Mouse (Mus musculus) cerebellum, adult 9-10 months (tissue): Measurements from ENCODE around the gene Cnot3.
"Not testable (repeated sequence)": the region's sequence is repeated elsewhere in the genome, so short reads cannot be mapped to it uniquely, and the experiment has no call there.

Experiments
- DNase-seq: peaks from one replicate; pipeline ENCODE4 v3.0.0; 2022

Cnot3 gene

DNA sequence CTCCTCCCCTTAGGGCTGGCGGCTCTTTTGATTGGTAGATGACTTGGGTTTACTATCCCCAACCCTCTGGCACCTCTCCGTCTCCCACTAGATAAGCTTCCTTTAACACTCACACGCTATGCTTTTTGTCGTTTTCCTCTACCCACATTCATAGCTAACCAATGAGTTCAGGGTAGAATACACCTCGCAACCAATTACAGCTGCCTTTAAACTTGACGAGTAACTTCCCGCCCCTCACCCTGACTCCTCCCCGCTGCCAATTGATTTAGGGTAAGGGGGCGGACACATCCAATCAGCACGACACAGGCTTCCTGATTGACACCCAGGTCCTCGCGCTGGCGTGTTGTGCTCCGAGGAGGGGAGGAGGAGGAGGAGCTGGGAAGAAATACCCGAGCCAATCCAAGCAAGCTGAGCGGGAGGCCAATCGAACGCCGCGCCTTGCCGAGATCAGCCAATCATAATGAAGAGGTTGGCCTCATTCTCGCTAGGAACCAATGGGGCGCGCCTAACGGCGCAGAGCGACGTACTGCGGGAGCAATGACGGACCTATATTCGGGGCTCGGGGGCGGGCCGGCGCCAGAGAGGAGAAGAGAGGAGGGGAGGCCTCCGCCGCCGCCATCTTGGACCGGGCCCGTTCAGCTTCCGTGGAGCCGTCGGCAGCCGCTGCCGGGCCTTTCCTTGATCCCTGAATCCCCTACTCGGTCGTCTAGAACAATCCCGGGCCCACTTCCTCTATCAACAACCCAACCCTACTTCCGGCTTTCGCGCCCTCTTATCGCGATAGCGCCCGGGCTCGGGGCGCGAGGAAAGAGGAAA, at the start of gene Cnot3:
Gene Cnot3, plus strand, starts transcription at position 597 of the 816 bp plus-strand sequence.
- peak; percentile 100 for DNase-seq

DNA sequence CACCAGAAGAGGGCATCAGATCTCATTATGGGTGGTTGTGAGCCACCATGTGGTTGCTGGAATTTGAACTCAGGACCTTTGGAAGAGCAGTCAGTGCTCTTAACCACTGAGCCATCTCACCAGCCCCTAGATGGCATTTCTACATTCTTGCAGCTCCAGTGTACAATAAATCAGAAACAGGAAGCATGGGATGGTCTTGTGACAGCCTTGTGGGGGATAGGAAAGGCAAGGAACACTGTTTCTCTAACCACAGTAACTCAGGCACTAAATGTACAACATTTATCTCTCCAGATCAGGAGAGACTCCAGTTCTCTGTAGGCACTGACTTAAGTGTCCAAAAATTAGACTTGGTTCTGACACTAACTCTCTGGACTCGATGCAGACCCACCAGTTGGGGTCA, 47.3 kb upstream of the Cnot3 start:
- DNase-seq: not testable (repeated sequence)

DNA sequence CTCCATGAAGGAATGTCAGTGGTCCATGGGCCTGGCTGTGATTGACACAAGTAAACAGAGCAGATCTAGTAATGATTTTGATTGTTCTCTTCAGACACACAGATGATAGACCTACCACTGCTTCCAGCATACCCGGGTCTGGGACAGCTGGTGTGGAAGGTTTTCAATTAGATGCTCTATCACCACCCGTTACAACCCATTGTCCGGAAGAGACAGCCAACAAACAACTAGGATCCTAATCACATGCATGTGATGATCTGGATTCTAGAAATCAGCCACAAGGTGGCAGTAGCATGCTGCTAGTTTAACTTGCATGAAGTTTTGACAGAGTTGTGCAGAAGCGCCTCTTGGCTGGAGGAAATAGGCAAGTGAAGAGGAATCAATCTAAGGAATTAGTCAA, 43.9 kb upstream of the Cnot3 start:
- peak; percentile 64 for DNase-seq

- DNase-seq: no peak
Measured at GRCm38 (mm10) chr7:3606798-3607197, 38.3 kb upstream of the Cnot3 start.

DNA sequence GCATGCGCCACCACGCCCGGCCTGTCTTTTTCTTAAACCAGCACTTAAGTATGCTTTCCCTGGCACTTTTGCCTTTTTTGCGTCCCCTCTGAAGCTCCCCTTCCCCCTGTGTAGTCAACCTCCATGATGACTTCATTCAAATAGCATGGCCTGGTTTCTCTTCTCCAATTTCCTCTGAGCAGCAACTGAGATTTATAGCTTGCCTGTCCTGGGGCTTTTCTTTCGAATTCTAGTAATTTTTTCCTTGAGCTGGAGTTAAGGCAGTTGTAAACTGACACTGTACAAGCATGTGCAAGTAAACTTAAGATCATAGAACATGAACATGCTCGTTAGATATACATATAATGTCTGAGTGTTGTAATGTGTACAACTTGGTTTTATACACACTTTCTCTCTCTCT, 37.7 kb upstream of the Cnot3 start:
- DNase-seq: no peak

GRCm38 (mm10) chr7:3608668-3609067, 36.4 kb upstream of the Cnot3 start:
- DNase-seq: no peak

DNA sequence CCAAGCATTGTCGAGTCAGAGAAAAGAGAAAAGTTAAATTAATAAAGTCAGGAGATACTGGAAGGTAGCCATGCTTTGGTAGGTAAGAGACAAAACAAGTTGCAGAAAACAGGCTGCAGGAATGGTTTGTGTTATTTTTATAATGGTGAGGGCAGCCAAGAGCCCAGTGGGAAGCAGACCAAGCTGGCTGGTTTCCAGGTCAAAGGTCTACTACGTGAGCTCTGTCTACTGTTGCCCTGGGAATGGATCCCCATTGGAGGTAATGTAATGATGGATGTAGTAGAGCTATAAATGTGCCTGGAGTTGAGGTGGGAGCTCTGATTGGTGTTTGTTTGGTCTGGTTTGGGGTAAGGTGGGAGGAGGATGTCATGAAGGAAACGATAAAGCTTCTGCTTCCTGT, 36.0 kb upstream of the Cnot3 start:
- DNase-seq: no peak

DNA sequence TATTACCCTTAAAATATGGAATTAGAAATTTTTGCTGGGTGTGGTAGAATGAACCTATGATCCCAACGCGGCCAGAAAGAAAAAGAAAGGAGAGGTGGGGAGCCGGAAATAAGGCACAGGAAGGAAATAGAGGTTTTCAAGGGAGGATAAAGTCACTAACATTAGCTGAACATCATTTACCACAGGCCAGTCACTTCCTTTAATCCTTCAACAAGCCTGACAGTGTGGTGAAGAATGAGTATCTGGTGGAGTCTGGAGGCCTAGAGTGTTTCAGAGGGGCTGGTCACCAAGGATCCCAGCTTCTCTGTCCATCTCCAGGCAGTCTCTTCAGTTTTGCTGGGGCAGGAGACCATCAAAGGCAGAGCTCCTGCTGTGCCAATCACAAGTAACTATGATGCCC, 34.6 kb upstream of the Cnot3 start:
- no peak for DNase-seq

GRCm38 (mm10) chr7:3611006-3611405, 34.1 kb upstream of the Cnot3 start:
- no peak for DNase-seq

DNA sequence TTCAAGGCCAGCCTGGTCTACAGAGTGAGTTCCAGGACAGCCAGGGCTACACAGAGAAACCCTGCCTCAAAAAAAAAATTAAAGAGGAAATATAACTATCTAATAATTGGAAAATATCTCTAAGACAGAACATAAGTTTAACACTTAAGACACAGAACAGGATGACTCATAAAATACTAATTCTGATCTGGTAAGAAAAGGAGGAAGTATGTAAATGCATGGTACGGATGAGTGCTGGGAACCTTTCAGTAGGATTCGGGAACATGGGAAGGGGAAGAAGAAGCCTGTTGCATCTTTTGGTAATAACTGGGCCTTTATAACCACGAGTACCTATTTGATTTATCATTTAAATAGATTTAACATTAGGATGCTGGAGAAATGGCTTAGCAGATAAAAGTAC, 31.0 kb upstream of the Cnot3 start:
- no peak for DNase-seq

DNA sequence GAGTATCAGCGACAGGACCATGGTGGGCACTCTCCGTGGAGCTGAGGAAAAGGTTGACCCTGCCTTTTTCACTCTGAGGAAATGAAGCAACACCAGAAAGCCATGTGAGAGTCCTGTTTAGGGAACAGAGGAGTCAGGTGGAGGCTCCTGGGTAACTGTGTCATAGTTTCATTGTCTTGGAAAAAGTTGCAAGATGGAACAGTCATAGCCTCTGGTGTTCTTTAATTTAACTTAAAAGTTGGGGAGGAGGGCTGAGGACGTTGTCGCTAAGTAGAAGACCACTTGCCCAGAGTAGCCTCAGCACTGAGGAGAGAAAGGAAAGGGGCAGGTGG, 29.0 kb upstream of the Cnot3 start, which contains the start of gene Oscar:
Gene Oscar, minus strand, starts transcription at position 101 of the 332 bp plus-strand sequence.
- no peak for DNase-seq

GRCm38 (mm10) chr7:3616389-3617241, 28.5 kb upstream of the Cnot3 start:
- DNase-seq: no peak

GRCm38 (mm10) chr7:3617242-3617995, 27.6 kb upstream of the Cnot3 start, which contains the start of gene Ndufa3:
TSS of gene Ndufa3 (plus strand) at chr7:3617373.
- DNase-seq: peak; percentile 92

GRCm38 (mm10) chr7:3629030-3629429, 16.0 kb upstream of the Cnot3 start:
- DNase-seq: peak; percentile 60

DNA sequence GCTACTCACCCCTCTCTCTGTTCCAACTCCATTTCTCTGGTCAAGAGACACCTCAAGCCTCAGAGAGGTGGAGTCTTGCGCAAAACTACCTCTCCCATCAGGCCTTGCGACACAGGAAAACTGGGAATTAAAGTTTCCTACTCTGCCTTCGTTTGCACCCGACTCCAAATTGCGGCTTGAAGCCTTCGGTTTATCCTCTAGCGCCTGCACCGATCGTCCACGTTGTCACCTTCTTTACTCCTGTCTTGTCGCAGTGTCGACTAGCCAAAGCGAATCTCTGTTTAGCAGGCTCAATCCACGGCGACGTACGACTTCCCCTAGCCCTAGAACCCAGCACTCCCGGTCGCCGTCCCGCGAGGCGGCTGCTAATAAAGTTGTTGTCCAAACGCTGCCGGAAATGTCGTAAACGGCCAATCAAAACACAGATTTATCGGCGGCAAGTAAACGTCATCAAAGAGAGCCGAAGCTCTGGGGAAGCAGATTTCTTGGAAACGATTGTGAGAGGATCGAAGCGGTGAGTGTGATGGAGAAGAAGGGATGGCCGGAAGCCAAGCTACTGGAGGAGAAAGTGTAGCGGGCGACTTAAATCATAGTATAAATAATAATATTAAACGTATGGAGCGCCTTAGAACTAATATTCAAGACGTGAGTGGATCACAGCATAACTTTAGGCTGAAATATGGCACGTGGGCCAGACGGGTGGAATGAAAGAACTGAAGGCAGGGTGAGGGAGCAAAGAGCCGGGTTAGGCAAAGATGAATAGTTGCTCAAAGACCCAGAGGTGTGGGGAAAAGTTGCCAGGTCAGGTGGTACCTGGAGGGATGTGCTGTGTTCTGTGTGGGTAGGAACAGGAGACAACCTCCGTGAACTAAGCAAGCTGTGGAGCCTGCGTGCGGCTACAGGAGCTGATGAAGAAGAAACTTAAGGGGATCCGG, 15.3 kb upstream of the Cnot3 start, which contains the start of the genes Tfpt and Prpf31:
Gene Tfpt, minus strand, starts transcription at position 387 of the 935 bp plus-strand sequence.
Gene Prpf31, plus strand, starts transcription at position 443 of the 935 bp plus-strand sequence.
- peak; percentile 96 for DNase-seq

DNA sequence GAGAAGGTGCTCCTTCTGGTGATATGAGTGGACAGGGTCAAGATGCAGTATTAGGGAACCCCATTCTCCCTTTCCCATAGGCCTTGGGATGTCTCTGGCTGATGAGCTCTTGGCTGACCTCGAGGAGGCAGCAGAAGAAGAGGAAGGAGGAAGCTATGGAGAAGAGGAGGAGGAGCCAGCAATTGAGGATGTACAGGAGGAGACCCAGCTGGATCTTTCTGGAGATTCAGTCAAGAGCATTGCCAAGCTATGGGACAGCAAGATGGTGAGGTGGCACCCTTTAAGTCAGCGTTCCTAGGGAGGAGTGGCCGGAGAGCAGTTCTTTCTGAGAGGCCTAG, 14.6 kb upstream of the Cnot3 start:
- peak; percentile 58 for DNase-seq

GRCm38 (mm10) chr7:3643412-3643811, 1.7 kb upstream of the Cnot3 start:
- DNase-seq: no peak

DNA sequence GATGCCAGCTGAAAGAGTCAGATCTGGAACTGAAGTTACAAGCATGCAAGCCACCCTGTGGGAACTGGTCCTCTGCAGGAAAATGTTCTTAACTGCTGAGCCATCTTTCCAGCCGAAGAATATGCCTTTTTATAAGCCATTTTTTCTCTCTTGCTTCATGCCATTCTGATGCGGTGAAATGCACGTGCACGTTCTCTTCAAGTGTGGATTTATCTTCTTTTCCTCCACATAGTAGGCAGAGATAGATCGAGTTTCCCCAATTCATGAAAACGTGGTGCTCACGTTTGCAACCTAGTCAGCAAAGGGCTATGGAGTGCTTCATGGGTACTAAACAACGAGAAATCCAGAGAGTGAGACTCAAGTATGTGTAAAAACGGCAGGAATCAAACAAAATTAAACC, 1.2 kb upstream of the Cnot3 start:
- DNase-seq: peak; percentile 58

- no peak for DNase-seq
Measured at GRCm38 (mm10) chr7:3644348-3644671, 758 bp upstream of the Cnot3 start.

GRCm38 (mm10) chr7:3645488-3646025, 489 bp downstream of the Cnot3 start:
- DNase-seq: peak; percentile 69

- no peak for DNase-seq
Measured at GRCm38 (mm10) chr7:3646188-3646587, 1.1 kb downstream of the Cnot3 start.

GRCm38 (mm10) chr7:3646641-3647040, 1.6 kb downstream of the Cnot3 start:
- no peak for DNase-seq
